Mouse (Mus musculus) adrenal gland (tissue): ENCODE data around the gene Ipo5.

ENCODE experiments used
- intact Hi-C: fragments of 180-260 bp; cut with DNase I; formaldehyde crosslinking; loops from one replicate; pipeline ENCODE4 v1.15.1; 2025
- long read RNA-seq, 2 experiments: library from polyadenylated mRNA; unstranded; transcript quantifications; one replicate each; pipeline ENCODE4 v2.0.0; 2020; ENCODE audit warnings: borderline replicate concordance in 1 of 2; ENCODE audit not compliant: insufficient replicate concordance in 1 of 2

Gene Ipo5
- long read RNA-seq, experiment 1, full-length matches to known transcripts = 14 of 25 reads
- long read RNA-seq, experiment 1, partial matches to known transcripts = 6 of 25 reads
- long read RNA-seq, experiment 1, other reads (novel, unspliced or antisense) = 5 of 25 reads
- long read RNA-seq, experiment 2, full-length matches to known transcripts = 9 of 20 reads
- long read RNA-seq, experiment 2, partial matches to known transcripts = 9 of 20 reads
- long read RNA-seq, experiment 2, other reads (novel, unspliced or antisense) = 2 of 20 reads

- intact Hi-C loops = loop anchor here (5.0 kb wide), 1 partner anchor 79 kb away; no protein-coding TSS in a partner anchor
Measured at GRCm38 (mm10) chr14:120910733-120911324, at the start of gene Ipo5. Ipo5 (plus strand) TSS chr14:120911224.

GRCm38 (mm10) chr14:120863205-120863604 is 47.8 kb upstream of the Ipo5 start:
- intact Hi-C loops = no loop called here

- intact Hi-C loops = no loop called here
Measured at GRCm38 (mm10) chr14:120864896-120865295, 46.1 kb upstream of the Ipo5 start.

GRCm38 (mm10) chr14:120866573-120866972 is 44.5 kb upstream of the Ipo5 start:
- intact Hi-C loops = no loop called here

GRCm38 (mm10) chr14:120867121-120867520 is 43.9 kb upstream of the Ipo5 start:
- intact Hi-C loops = no loop called here

GRCm38 (mm10) chr14:120868494-120868893 is 42.5 kb upstream of the Ipo5 start:
- intact Hi-C loops = no loop called here

GRCm38 (mm10) chr14:120870736-120871135 is 40.3 kb upstream of the Ipo5 start:
- intact Hi-C loops = no loop called here

GRCm38 (mm10) chr14:120874397-120874796 is 36.6 kb upstream of the Ipo5 start:
- intact Hi-C loops = no loop called here

GRCm38 (mm10) chr14:120875144-120875543 is 35.9 kb upstream of the Ipo5 start:
- intact Hi-C loops = no loop called here

- intact Hi-C loops = no loop called here
Measured at GRCm38 (mm10) chr14:120875811-120876388, 35.1 kb upstream of the Ipo5 start.

- intact Hi-C loops = no loop called here
Measured at GRCm38 (mm10) chr14:120877147-120877546, 33.9 kb upstream of the Ipo5 start.

GRCm38 (mm10) chr14:120879026-120879425 is 32.0 kb upstream of the Ipo5 start:
- intact Hi-C loops = no loop called here

GRCm38 (mm10) chr14:120880601-120881000 is 30.4 kb upstream of the Ipo5 start:
- intact Hi-C loops = no loop called here

- intact Hi-C loops = no loop called here
Measured at GRCm38 (mm10) chr14:120881054-120881453, 30.0 kb upstream of the Ipo5 start.

- intact Hi-C loops = no loop called here
Measured at GRCm38 (mm10) chr14:120888681-120889080, 22.3 kb upstream of the Ipo5 start.

- intact Hi-C loops = no loop called here
Measured at GRCm38 (mm10) chr14:120892369-120892768, 18.7 kb upstream of the Ipo5 start.

- intact Hi-C loops = no loop called here
Measured at GRCm38 (mm10) chr14:120896613-120897012, 14.4 kb upstream of the Ipo5 start.

GRCm38 (mm10) chr14:120898876-120899275 is 12.1 kb upstream of the Ipo5 start:
- intact Hi-C loops = no loop called here

- intact Hi-C loops = no loop called here
Measured at GRCm38 (mm10) chr14:120909396-120909795, 1.6 kb upstream of the Ipo5 start.

GRCm38 (mm10) chr14:120910320-120910719 is 704 bp upstream of the Ipo5 start:
- intact Hi-C loops = loop anchor here (5.0 kb wide), 1 partner anchor 78 kb away; no protein-coding TSS in a partner anchor

GRCm38 (mm10) chr14:120911388-120911901 is 421 bp downstream of the Ipo5 start:
- intact Hi-C loops = loop anchor here (5.0 kb wide), 1 partner anchor 79 kb away; no protein-coding TSS in a partner anchor

GRCm38 (mm10) chr14:120912090-120912710 is 1.2 kb downstream of the Ipo5 start:
- intact Hi-C loops = loop anchor here (5.0 kb wide), 1 partner anchor 80 kb away; no protein-coding TSS in a partner anchor
